Mouse (Mus musculus) C2C12 (cell line): ENCODE measurements around the gene Hexim2. TPM values are rescaled to one million over a fixed set of nuclear protein-coding genes. Genes with fewer than 3 reads are reported as not detected.
A peak's percentile ranks its signal among the peaks of the same experiment; 100 is the strongest.

Experiments used
- H3K27me3 ChIP-seq: one replicate; pipeline ENCODE4 v1.6.1; 2011; ENCODE audit not compliant: control insufficient read depth, insufficient read depth, insufficient read length
- H3K36me3 ChIP-seq: one replicate; pipeline ENCODE4 v1.6.1; 2011; ENCODE audit not compliant: control insufficient read depth, insufficient read depth
- H3K4me3 ChIP-seq: one replicate; pipeline ENCODE4 v1.5.1; 2011; ENCODE audit warnings: mild to moderate bottlenecking, control low read depth; ENCODE audit not compliant: poor library complexity, insufficient read depth, severe bottlenecking
- H3K79me2 ChIP-seq: one replicate; pipeline ENCODE4 v1.6.1; 2011; ENCODE audit not compliant: control insufficient read depth, insufficient read depth
- H3K79me3 ChIP-seq: one replicate; pipeline ENCODE4 v1.6.1; 2011; ENCODE audit warnings: low read depth, control low read depth
- H3ac ChIP-seq: one replicate; pipeline ENCODE3; 2011; ENCODE audit warnings: low read depth; ENCODE audit not compliant: control insufficient read depth, insufficient read length
- CEBPB ChIP-seq: IDR thresholded peaks from one replicate; pipeline ENCODE4 v1.6.1; 2011; ENCODE audit warnings: low read depth, mild to moderate bottlenecking, control low read depth, moderate library complexity
- CTCF ChIP-seq: IDR thresholded peaks from one replicate; pipeline ENCODE4 v1.5.1; 2011; ENCODE audit not compliant: control insufficient read depth, insufficient read depth, insufficient read length
- FOSL1 ChIP-seq: IDR thresholded peaks from one replicate; pipeline ENCODE4 v1.8.0; 2011; ENCODE audit warnings: mild to moderate bottlenecking, low read length; ENCODE audit not compliant: poor library complexity, insufficient read depth, severe bottlenecking
- MAX ChIP-seq: IDR thresholded peaks from one replicate; pipeline ENCODE4 v1.6.1; 2011; ENCODE audit warnings: mild to moderate bottlenecking, control low read depth
- MYOD1 ChIP-seq: IDR thresholded peaks from one replicate; pipeline ENCODE4 v1.6.1; 2011; ENCODE audit warnings: low read depth; ENCODE audit not compliant: control insufficient read depth, insufficient read length
- MYOG ChIP-seq: IDR thresholded peaks from one replicate; pipeline ENCODE4 v1.6.1; 2011; ENCODE audit not compliant: control insufficient read depth, insufficient read length; ENCODE audit errors: extremely low read depth
- USF1 ChIP-seq: IDR thresholded peaks from one replicate; pipeline ENCODE4 v1.6.1; 2011; ENCODE audit warnings: low read depth, mild to moderate bottlenecking, control low read depth, moderate library complexity
- polyA plus RNA-seq: library from polyadenylated mRNA; unstranded; fragments of >200 nt; fragmentation: generic; extraction: Trizol; gene quantifications from one replicate; pipeline ENCODE4 v1.2.1, GENCODE M21; 2012; ENCODE audit warnings: missing spikeins

The Hexim2 gene
- polyA plus RNA-seq, 1 experiment: 3.4 TPM

- Histone ChIP-seq H3K79me2 (peaks cover 8% of the 10 kb centered on the region), H3K27me3 (no peaks in the 10 kb centered on the region), H3K79me3 (no peaks in the 10 kb centered on the region), H3ac (no peak overlapping the region), H3K36me3 (no peaks in the 10 kb centered on the region), H3K4me3 (no peak overlapping the region)
- TF ChIP-seq USF1: no peak
- TF ChIP-seq MAX: peak; percentile 96
- TF ChIP-seq MYOD1: peak; percentile 93
- no peak for TF ChIP-seq FOSL1
- TF ChIP-seq CTCF: no peak
- no peak for TF ChIP-seq MYOG
- peak; percentile 66 for TF ChIP-seq CEBPB
Measured at GRCm38 (mm10) chr11:103174411-103174832, 42.2 kb downstream of the Hexim2 start.

GRCm38 (mm10) chr11:103174891-103175391 is 42.7 kb downstream of the Hexim2 start:
- peaks cover 8% of the 10 kb centered on the region for H3K79me2 ChIP-seq
- H3K79me3 ChIP-seq: no peaks in the 10 kb centered on the region
- no peaks in the 10 kb centered on the region for H3K36me3 ChIP-seq
- H3K27me3 ChIP-seq: no peaks in the 10 kb centered on the region
- TF ChIP-seq USF1 (no peak), MAX (peak; percentile 85), FOSL1 (no peak), MYOG (no peak), MYOD1 (no peak)
- no peak overlapping the region for H3K4me3 ChIP-seq
- peak overlapping the region; percentile 34 for H3ac ChIP-seq

- no peaks in the 10 kb centered on the region for H3K27me3 ChIP-seq
- no peaks in the 10 kb centered on the region for H3K36me3 ChIP-seq
- H3K79me3 ChIP-seq: no peaks in the 10 kb centered on the region
- H3K79me2 ChIP-seq: peaks cover 8% of the 10 kb centered on the region
- H3ac ChIP-seq: no peak overlapping the region
- TF ChIP-seq CEBPB (no peak), FOSL1 (no peak), USF1 (no peak), MAX (no peak), CTCF (no peak), MYOG (no peak), MYOD1 (no peak)
- H3K4me3 ChIP-seq: no peak overlapping the region
Measured at GRCm38 (mm10) chr11:103175688-103176442, 43.6 kb downstream of the Hexim2 start.

GRCm38 (mm10) chr11:103176510-103176909 is 44.3 kb downstream of the Hexim2 start:
- H3K79me3 ChIP-seq: no peaks in the 10 kb centered on the region
- no peak overlapping the region for H3ac ChIP-seq
- H3K27me3 ChIP-seq: no peaks in the 10 kb centered on the region
- peaks cover 8% of the 10 kb centered on the region for H3K79me2 ChIP-seq
- H3K4me3 ChIP-seq: no peak overlapping the region
- H3K36me3 ChIP-seq: no peaks in the 10 kb centered on the region
- TF ChIP-seq CEBPB: no peak
- TF ChIP-seq CTCF: no peak
- TF ChIP-seq MAX: no peak
- TF ChIP-seq MYOD1: no peak
- TF ChIP-seq USF1: no peak

- H3K79me2 ChIP-seq: peaks cover 8% of the 10 kb centered on the region
- H3K79me3 ChIP-seq: no peaks in the 10 kb centered on the region
- TF ChIP-seq MYOD1 (no peak), MAX (no peak), FOSL1 (no peak), CEBPB (no peak), MYOG (no peak), CTCF (no peak), USF1 (no peak)
- no peaks in the 10 kb centered on the region for H3K36me3 ChIP-seq
- H3ac ChIP-seq: no peak overlapping the region
- H3K27me3 ChIP-seq: no peaks in the 10 kb centered on the region
- H3K4me3 ChIP-seq: no peak overlapping the region
Measured at GRCm38 (mm10) chr11:103177216-103177615, 45.0 kb downstream of the Hexim2 start.
